Mouse (Mus musculus): ENCODE measurements around the gene Erh.

The Erh gene

GRCm38 (mm10) chr12:80615371-80616257, 28.5 kb downstream of the Erh start:
- no peak for DNase-seq (ENCODE audit: low spot score in 2 of 2)

GRCm38 (mm10) chr12:80612113-80612791, 31.9 kb downstream of the Erh start:
- no peak for DNase-seq (ENCODE audit: low spot score in 2 of 2)

- peak; percentile 31 to 55 for DNase-seq (ENCODE audit: low spot score in 2 of 2)
These were observed 34.2 kb downstream of the Erh start for GRCm38 (mm10) chr12:80609928-80610327.

GRCm38 (mm10) chr12:80608576-80608975, 35.6 kb downstream of the Erh start:
- DNase-seq (ENCODE audit: low spot score in 2 of 2), result no peak

- no peak for DNase-seq (ENCODE audit: low spot score in 2 of 2)
These were observed 39.9 kb downstream of the Erh start for GRCm38 (mm10) chr12:80604218-80604617.

GRCm38 (mm10) chr12:80603566-80603965, 40.6 kb downstream of the Erh start:
- DNase-seq (ENCODE audit: low spot score in 2 of 2), result peak; percentile 31 to 52

- DNase-seq (ENCODE audit: low spot score in 2 of 2), result no peak
These were observed 41.7 kb downstream of the Erh start for GRCm38 (mm10) chr12:80602432-80602831.

GRCm38 (mm10) chr12:80601597-80602269, 42.4 kb downstream of the Erh start:
- DNase-seq (ENCODE audit: low spot score in 2 of 2), result no peak

GRCm38 (mm10) chr12:80598756-80599155, 45.4 kb downstream of the Erh start:
- DNase-seq (ENCODE audit: low spot score in 2 of 2), result peak; percentile 37 to 69

GRCm38 (mm10) chr12:80598236-80598635, 45.9 kb downstream of the Erh start:
- no peak for DNase-seq (ENCODE audit: low spot score in 2 of 2)

- DNase-seq (ENCODE audit: low spot score in 2 of 2), result no peak
These were observed 48.2 kb downstream of the Erh start for GRCm38 (mm10) chr12:80595968-80596367.

GRCm38 (mm10) chr12:80595566-80595965, 48.6 kb downstream of the Erh start:
- no peak for DNase-seq (ENCODE audit: low spot score in 2 of 2)

- DNase-seq (ENCODE audit: low spot score in 2 of 2), result no peak
These were observed 49.4 kb downstream of the Erh start for GRCm38 (mm10) chr12:80594781-80595180.

GRCm38 (mm10) chr12:80594141-80594540, 50.0 kb downstream of the Erh start:
- DNase-seq (ENCODE audit: low spot score in 2 of 2), result no peak

- DNase-seq (ENCODE audit: low spot score in 2 of 2), result no peak
These were observed 59.2 kb downstream of the Erh start for GRCm38 (mm10) chr12:80584973-80585372.

Data from heart, adult 9 months (tissue).